Mouse (Mus musculus) heart, postnatal 36 days (tissue): ENCODE data around the gene Prps2. TPM values are rescaled to one million over a fixed set of nuclear protein-coding genes. Genes with fewer than 3 reads are reported as not detected.
"Not testable (repeated sequence)": the region's sequence is repeated elsewhere in the genome, so short reads cannot be mapped to it uniquely, and the experiment has no call there.

Experiments
- DNase-seq, 2 experiments: peaks; one replicate each; pipeline ENCODE4 v3.0.0; 2021 to 2022
- intact Hi-C: fragments of 180-260 bp; cut with DNase I; formaldehyde crosslinking; loops from one replicate; pipeline ENCODE4 v1.15.1; 2025
- total RNA-seq, 2 experiments: library from RNA; stranded (reverse); gene quantifications; 2 replicates each; pipeline ENCODE4 v1.2.3; 2021

Gene Prps2
- total RNA-seq = 10 to 100 TPM; 10.1 to 11.5 TPM

- peak; percentile 19 to 41 for DNase-seq
- intact Hi-C loops = no loop called here
Observed at GRCm38 (mm10) chrX:167382047-167382853, at the start of gene Prps2. Gene Prps2 (minus strand): TSS chrX:167382749.

DNA sequence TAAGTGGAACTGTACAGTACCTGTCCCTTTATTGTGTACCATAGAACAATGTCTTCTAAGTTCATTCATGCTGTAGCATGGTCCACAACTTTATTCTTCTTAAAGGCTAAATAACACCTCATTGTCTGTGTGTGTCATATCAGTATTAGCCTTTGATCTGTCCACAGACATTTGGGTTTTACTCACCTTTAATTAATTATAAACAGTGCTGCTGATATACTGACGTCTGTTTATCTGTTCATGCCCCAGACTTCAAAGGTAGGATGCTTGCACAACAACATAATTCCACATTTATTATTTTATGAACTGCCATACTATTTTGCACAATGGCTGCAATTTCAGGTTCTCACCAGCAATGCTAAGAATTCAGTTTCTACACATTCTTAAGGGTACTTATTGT lies 35.1 kb upstream of the Prps2 start:
- intact Hi-C loops = no loop called here
- no peak for DNase-seq

DNA sequence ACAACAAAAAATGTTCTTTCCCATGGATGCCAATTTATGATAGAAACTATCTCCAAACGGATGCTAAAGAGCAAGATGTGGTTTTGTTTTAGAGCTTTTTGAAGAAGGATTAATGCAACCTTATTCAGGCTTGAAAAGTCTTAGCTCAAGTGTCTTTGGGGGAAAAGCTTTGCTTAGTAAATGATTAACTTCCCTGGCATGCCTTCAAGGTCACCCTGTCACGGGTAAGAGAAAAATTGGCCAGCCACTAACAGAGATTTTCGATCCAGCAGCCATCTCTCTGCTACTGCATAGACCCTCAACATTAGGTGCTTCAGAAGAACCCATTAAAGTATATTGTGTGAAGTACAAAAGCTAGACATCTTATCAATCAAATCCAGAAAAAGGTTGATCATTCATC lies 12.4 kb upstream of the Prps2 start:
- no peak for DNase-seq
- intact Hi-C loops = no loop called here

GRCm38 (mm10) chrX:167386647-167387046 lies 4.1 kb upstream of the Prps2 start:
- no peak for DNase-seq
- intact Hi-C loops = no loop called here

DNA sequence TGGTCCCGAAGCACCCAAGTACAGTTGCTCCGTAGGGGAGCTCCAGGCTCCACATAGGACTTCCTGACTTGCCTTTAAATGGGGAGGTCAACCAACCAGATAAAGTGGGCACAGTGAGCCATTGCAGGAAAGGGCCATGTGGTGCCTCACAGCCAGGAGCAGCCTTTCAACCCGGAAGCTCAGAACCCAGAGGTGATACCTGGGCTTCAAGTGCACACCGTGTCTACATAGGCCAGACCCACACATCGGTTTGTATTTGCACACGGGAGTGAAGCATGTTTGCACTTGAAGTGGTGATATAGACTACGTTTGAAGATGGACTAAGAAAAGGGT lies 271 bp upstream of the Prps2 start:
- DNase-seq = no peak
- intact Hi-C loops = no loop called here

- DNase-seq = peak in 1 of 2 experiments; percentile 4
- intact Hi-C loops = no loop called here
Observed at GRCm38 (mm10) chrX:167381583-167382046, 934 bp downstream of the Prps2 start.

GRCm38 (mm10) chrX:167380073-167380472 lies 2.5 kb downstream of the Prps2 start:
- DNase-seq = no peak
- intact Hi-C loops = no loop called here

- intact Hi-C loops = loop anchor here (10.0 kb wide), 1 partner anchor 1186 kb away; the partner anchor contains the start of gene Gemin8
- DNase-seq = not testable (repeated sequence)
Observed at GRCm38 (mm10) chrX:167361231-167361630, 21.3 kb downstream of the Prps2 start.

DNA sequence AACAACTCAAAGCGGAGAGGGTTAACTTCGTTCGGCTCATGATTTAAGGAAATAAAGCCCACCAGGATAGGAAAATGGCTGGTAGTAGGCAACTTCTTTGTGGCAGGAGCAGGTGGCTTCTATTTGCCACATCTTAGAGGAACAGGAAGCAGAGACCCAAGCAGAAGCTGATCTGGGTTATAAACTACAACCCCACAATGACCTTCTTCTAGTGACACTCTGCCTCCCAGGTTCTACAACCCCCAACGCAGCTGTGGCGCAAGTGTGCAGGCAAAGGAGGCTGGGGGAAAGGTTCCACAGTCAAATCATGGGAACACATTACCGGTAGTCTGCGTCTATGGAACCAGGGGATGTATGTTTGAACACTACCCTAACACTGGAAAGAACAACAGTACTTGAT lies 22.8 kb downstream of the Prps2 start:
- intact Hi-C loops = loop anchor here (5.0 to 10.0 kb wide), 2 partner anchors 67 to 1185 kb away; partner anchors contain the start of gene Gemin8
- no peak for DNase-seq

DNA sequence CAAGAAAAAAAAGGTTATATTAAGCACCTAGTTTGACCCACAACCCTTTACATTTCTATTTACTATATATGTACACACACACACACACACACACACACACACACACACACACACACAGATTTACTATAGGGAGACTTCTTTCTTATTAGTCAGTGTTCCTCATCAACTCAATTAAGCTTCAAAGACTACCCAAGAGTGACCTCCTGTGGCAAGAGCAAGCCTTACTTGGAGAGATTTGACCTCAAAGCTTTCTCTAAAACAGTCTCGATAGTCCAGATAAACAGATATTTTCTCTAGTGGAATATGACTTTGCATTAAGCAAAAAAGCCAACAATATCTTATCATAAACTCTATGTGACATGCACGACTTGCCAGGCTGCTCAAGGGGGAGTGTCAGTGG lies 25.1 kb downstream of the Prps2 start:
- no peak for DNase-seq
- intact Hi-C loops = loop anchor here (5.0 kb wide), 1 partner anchor 65 kb away; no protein-coding TSS in a partner anchor

- DNase-seq = no peak
- intact Hi-C loops = loop anchor here (5.0 kb wide), 1 partner anchor 64 kb away; no protein-coding TSS in a partner anchor
Observed at GRCm38 (mm10) chrX:167355965-167356364, 26.6 kb downstream of the Prps2 start.

DNA sequence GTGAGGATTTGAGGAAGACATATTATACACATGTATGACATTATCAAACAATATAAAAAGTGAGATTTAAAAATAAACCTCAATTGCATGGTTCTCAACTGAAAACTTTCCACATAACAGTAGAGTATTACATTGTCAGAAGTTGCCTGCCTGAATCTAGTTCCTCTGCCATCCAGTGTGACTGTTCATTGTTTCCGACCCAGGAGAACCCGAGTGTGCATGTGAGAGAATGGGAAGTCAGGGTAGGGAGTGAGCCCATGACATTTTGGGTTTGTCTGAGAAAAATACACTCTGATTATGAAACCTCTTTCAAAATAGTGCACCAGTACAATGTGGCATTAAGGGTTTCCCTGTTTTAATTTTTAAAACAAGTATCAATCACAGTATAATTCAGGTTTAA lies 28.9 kb downstream of the Prps2 start:
- DNase-seq = no peak
- intact Hi-C loops = no loop called here

- DNase-seq = no peak
- intact Hi-C loops = no loop called here
Observed at GRCm38 (mm10) chrX:167346440-167346839, 36.1 kb downstream of the Prps2 start.

- intact Hi-C loops = no loop called here
- DNase-seq = no peak
Observed at GRCm38 (mm10) chrX:167344356-167344755, 38.2 kb downstream of the Prps2 start.

DNA sequence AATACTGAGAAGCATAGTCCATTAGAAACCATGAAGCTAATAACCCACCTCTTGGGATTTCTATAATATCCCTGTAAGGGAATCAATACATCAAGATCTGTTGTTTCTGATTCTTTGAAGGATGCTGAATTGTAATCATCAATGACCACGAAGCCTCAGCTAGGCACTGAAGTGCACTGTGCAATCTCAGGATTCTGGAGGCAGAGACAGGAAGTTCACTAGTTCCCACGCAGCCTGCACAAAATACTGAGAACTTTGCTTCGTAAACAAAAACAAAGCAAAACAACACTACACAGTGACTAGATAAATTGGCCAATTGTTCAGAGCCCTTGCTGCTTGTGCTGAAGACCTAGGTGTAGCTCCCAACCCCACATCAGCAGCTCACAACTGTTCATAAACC lies 40.7 kb downstream of the Prps2 start:
- intact Hi-C loops = no loop called here
- DNase-seq = no peak

- no peak for DNase-seq
Observed at GRCm38 (mm10) chrX:167340190-167340589, 42.4 kb downstream of the Prps2 start.

DNA sequence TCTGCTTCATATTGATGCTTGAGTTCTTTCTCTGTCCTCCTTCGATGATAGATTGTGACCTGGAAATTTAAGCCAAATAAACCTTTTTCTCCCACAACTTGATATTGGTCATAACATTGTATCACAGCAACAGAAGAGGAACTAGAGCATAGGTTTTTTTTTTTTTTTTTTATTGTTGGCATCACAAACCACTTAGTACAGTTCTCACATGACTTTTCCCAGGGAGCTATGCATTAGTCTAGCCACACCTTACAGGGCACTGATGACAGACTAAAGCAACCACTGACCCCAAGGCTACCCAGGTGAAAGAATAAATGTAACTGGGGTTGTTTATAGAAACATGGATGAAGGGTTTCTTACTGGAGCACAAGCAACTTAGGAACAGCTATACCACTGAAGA lies 44.6 kb downstream of the Prps2 start:
- DNase-seq = no peak

More at GRCm38 (mm10) chrX:167340190-167340589, 42.4 kb downstream of the Prps2 start:
- intact Hi-C loops = no loop called here

DNA sequence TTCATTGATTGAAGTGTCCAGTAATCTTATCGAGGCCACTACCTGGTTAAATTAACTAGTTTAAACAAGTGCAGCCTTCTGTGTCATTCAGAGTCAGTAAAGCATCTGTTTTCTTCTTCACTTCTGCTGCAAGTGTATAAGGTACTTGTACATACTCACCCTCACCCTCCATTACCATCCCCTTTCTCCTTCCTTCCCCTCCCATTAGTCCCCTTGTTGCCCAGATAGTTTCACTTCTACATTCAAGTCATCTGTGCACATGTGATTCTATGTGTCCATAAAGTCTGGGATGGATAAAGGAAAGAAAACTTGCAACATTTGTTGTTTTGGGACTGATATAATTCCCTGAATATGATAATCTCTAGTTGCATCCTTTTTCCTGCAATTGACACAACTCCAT lies 48.0 kb downstream of the Prps2 start:
- no peak for DNase-seq
- intact Hi-C loops = no loop called here

More for the DNA sequence above, 44.6 kb downstream of the Prps2 start:
- intact Hi-C loops = no loop called here

DNA sequence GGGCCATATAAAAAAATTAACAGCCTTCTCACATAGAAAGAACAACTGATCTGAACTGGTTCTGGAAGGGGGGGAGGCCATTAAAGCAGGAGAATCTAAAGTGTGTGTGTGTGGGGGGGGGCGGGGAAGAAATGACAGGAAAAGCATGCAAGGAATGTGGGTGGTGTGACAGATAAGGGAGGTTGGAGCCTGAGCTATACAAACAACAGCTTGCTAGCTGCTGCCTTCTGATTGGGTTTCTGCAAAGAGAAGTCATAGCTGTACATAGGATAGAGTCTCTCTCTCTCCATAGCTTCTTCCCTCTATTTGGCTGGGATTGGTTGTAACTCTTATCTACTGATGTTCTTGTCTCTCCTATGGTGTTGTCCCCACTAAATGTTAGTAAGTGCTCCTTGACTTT lies 49.9 kb downstream of the Prps2 start:
- intact Hi-C loops = no loop called here
- DNase-seq = no peak

- DNase-seq = no peak
- intact Hi-C loops = no loop called here
Observed at GRCm38 (mm10) chrX:167330993-167331392, 51.6 kb downstream of the Prps2 start.

DNA sequence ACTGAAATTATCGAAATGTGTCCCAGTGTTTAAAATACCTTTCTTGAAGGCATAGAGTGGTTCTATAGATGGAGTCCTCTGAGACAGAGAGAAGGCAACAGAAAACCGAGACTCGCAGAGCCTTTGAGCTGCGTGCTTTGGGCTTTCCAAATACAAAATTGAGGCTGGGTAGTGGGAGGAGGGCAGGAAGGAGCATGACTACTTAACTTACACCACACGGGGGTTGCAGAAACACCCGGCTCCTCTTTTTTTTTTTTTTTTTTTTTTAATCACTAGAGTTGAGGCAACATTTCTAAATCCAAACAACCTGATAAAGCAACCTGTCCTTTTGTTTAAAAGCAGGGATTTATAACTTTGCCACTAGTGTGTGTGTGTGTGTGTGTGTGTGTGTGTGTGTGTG lies 52.1 kb downstream of the Prps2 start, which contains the start of gene Tlr7:
Gene Tlr7 (minus strand): TSS at position 160 of the 400 bp plus-strand sequence.
- intact Hi-C loops = no loop called here

DNA sequence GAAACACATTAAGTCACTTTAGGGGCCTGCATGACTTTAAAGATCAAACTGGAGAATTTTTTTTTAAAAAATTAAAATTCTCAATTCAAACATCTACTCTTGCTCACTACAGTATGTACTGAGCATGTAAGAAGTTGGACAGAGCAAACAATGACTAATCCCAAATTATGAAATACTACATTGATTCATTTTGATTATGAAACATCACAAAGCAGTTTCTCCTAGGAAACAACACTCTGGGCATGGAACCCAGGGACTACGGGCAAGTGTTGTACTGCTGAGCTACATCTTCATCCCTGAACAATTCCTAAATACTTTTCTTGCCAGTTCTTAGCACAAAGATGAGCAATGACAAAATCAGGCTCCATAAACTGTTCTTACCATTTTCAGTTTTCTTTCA lies 52.9 kb downstream of the Prps2 start:
- no peak for DNase-seq
- intact Hi-C loops = no loop called here

More for the DNA sequence above, 52.1 kb downstream of the Prps2 start, which contains the start of gene Tlr7:
- DNase-seq = peak in 1 of 2 experiments; percentile 8
